Mouse (Mus musculus): ENCODE data around the gene Vmn1r214. TPM values are rescaled to one million over a fixed set of nuclear protein-coding genes. Genes with fewer than 3 reads are reported as not detected.

Gene Vmn1r214
- total RNA-seq (2021), result not detected

DNA sequence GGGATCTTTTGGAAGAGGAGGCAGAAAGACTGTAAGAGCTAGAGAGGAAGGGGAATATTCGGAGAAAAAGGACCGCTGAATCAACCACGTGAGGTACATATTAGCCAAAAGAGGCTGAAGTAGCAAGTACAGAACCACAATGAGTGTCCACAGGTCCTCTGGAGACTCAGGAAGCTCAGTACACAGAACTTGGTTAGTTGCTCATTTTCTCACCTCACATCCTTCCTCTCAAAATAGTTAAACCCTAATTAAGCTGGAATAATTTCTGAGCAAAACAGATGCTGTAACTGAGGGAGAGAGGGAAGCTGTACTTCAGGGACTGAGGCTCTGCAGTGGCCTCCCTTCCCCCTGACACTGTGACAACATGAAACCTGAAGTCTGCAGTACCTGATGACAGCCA lies at the start of gene Vmn1r214:
Gene Vmn1r214 (plus strand): TSS at position 301 of the 400 bp plus-strand sequence.
- DNase-seq (ENCODE audit: low spot score in 2 of 2), result no peak
- intact Hi-C loops (cut with DNase I), result no loop called here

- no peak for DNase-seq (ENCODE audit: low spot score in 2 of 2)
- intact Hi-C loops (cut with DNase I), result no loop called here
Observed at GRCm38 (mm10) chr13:22990214-22990891, 39.9 kb upstream of the Vmn1r214 start.

GRCm38 (mm10) chr13:22992178-22992700 lies 38.0 kb upstream of the Vmn1r214 start:
- intact Hi-C loops (cut with DNase I), result no loop called here

GRCm38 (mm10) chr13:22992721-22993120 lies 37.5 kb upstream of the Vmn1r214 start:
- intact Hi-C loops (cut with DNase I), result no loop called here
- no peak for DNase-seq (ENCODE audit: low spot score in 2 of 2)

More at GRCm38 (mm10) chr13:22992178-22992700, 38.0 kb upstream of the Vmn1r214 start:
- DNase-seq (ENCODE audit: low spot score in 2 of 2), result no peak

- no peak for DNase-seq (ENCODE audit: low spot score in 2 of 2)
- intact Hi-C loops (cut with DNase I), result no loop called here
Observed at GRCm38 (mm10) chr13:23007356-23007755, 22.9 kb upstream of the Vmn1r214 start, which contains the start of gene Vmn1r213. TSS of gene Vmn1r213 (plus strand) at chr13:23007656.

DNA sequence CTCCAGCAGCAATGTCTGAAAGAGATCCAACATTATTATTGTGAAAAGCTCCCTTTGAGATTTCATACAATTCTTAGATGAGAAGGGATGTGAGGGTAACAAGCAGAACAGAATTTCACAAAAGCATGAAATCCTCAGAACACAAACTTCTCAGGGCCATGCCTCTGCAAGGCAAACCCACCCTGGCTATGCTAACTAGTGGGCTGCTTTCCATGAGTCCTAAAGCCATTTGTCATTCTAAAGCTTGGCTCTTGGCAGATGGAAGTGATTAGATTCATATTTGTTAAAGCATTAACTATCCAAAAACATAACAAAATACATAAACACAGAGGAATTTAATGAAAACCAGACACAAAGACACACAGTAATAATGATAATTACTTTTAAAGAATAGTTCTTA lies 12.1 kb upstream of the Vmn1r214 start:
- intact Hi-C loops (cut with DNase I), result no loop called here
- DNase-seq (ENCODE audit: low spot score in 2 of 2), result no peak

DNA sequence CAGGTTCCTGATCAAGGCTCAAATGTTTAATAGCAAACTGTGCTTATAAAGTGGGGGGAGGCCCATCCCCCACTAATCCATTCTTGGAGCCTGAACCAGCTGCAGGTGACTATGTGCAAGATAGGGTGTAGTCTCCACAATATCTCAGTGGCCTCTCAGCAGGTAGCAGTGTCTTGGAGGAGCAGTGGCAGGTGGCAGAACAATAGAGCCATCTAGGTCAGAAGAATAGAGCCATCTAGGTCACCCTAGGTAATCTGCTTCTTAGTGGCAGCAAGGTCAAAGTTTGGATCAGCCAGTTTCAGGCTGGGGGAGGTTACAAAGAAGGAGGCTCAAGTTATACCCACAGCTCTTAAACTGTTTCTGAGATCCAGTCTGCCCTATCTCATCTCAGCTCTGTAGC lies 5.4 kb upstream of the Vmn1r214 start:
- intact Hi-C loops (cut with DNase I), result no loop called here
- no peak for DNase-seq (ENCODE audit: low spot score in 2 of 2)

DNA sequence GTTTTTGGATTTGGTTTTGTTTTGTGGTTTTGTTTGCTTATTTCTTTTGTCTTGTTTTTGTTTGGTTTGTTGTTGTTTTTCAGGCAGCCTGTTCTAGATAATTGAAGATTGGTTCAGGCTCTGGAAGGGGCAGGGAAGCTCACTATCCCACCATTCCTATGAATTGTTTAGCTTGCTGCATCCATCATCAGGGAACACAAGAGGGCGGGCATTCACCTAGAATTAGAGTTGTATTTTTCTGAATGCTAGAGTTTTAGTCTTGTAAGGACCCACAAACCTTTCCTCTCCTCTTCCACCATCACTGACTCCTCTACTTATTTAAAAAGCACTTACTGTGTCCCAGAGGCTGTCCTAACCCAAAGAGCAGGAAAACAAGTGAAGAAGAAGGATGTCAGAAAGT lies 27.6 kb downstream of the Vmn1r214 start:
- peak in 1 of 2 experiments; percentile 11 for DNase-seq (ENCODE audit: low spot score in 2 of 2)
- intact Hi-C loops (cut with DNase I), result loop anchor here (10.0 kb wide), 1 partner anchor 347 kb away; no protein-coding TSS in a partner anchor

DNA sequence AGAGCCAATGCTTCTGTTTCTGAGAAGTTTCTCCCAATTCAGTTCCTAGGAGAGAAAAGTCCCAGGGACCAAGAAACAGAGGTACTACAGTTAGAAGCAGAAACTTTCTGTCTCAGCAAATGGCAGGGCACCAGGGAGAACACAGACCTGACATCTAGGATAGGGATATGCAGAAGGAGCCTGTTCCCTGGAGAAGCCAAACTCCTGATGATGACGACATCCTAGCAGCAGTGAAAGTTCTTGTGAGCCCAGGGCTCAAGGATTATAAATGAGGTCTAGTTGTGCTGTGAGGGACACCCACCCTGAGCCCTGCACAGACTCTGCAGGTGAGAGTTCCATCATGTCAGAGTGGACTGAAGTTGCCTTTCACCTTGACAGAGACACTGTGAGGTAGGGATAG lies 37.5 kb downstream of the Vmn1r214 start, which contains the start of gene Vmn1r215:
Gene Vmn1r215 (plus strand): TSS at position 301 of the 400 bp plus-strand sequence.
- DNase-seq (ENCODE audit: low spot score in 2 of 2), result no peak
- intact Hi-C loops (cut with DNase I), result no loop called here

- intact Hi-C loops (cut with DNase I), result no loop called here
- no peak for DNase-seq (ENCODE audit: low spot score in 2 of 2)
Observed at GRCm38 (mm10) chr13:23069312-23069711, 39.1 kb downstream of the Vmn1r214 start.

Other genes starting within 250 kb of the Vmn1r214 start
- under 1 TPM in 1 of 2 experiments, not detected in 1; 0.07 TPM for gene Vmn1r209, start 220.7 kb upstream of the Vmn1r214 start, total RNA-seq (2021)
- gene Vmn1r210, start 199.1 kb upstream of the Vmn1r214 start, total RNA-seq (2021), result not detected
- not detected for gene Vmn1r211, start 172.9 kb upstream of the Vmn1r214 start, total RNA-seq (2021)
- gene Vmn1r212, start 146.2 kb upstream of the Vmn1r214 start, total RNA-seq (2021), result not detected
- gene Vmn1r213, start 22.8 kb upstream of the Vmn1r214 start, total RNA-seq (2021), result not detected
- not detected for gene Vmn1r215, start 37.6 kb downstream of the Vmn1r214 start, total RNA-seq (2021)
- not detected for gene Vmn1r217, start 87.8 kb downstream of the Vmn1r214 start, total RNA-seq (2021)
- not detected for gene Vmn1r218, start 102.7 kb downstream of the Vmn1r214 start, total RNA-seq (2021)
- gene Vmn1r219, start 128.9 kb downstream of the Vmn1r214 start, total RNA-seq (2021), result not detected
- not detected for gene Vmn1r220, start 157.6 kb downstream of the Vmn1r214 start, total RNA-seq (2021)
- gene Vmn1r221, start 183.7 kb downstream of the Vmn1r214 start, total RNA-seq (2021), result not detected
- not detected for gene Vmn1r222, start 205.5 kb downstream of the Vmn1r214 start, total RNA-seq (2021)
- not detected for gene Vmn1r223, start 216.7 kb downstream of the Vmn1r214 start, total RNA-seq (2021)

Measured in left cerebral cortex, postnatal 25 days (tissue).